Mouse (Mus musculus) heart, postnatal 0 days (tissue): ENCODE results near the gene Vmn1r76.

ENCODE experiments used
- CTCF ChIP-seq: IDR thresholded peaks from 2 replicates; pipeline ENCODE4 v1.5.1; 2016; ENCODE audit warnings: antibody characterized with exemption, control low read depth, low read depth
- EP300 ChIP-seq: IDR thresholded peaks from 2 replicates; pipeline ENCODE4 v1.6.1; 2016; ENCODE audit warnings: antibody characterized with exemption, low read depth

GRCm38 (mm10) chr7:11947991-11948390 lies 10.0 kb upstream of the Vmn1r76 start:
- TF ChIP-seq CTCF = no peak
- TF ChIP-seq EP300 = no peak
